Mouse (Mus musculus): Measurements from ENCODE around the gene Sacm1l. TPM values are rescaled to one million over a fixed set of nuclear protein-coding genes. Genes with fewer than 3 reads are reported as not detected.

Sacm1l gene
- polyA plus RNA-seq, 1 experiment from 2014 or later = 50.2 TPM

DNA sequence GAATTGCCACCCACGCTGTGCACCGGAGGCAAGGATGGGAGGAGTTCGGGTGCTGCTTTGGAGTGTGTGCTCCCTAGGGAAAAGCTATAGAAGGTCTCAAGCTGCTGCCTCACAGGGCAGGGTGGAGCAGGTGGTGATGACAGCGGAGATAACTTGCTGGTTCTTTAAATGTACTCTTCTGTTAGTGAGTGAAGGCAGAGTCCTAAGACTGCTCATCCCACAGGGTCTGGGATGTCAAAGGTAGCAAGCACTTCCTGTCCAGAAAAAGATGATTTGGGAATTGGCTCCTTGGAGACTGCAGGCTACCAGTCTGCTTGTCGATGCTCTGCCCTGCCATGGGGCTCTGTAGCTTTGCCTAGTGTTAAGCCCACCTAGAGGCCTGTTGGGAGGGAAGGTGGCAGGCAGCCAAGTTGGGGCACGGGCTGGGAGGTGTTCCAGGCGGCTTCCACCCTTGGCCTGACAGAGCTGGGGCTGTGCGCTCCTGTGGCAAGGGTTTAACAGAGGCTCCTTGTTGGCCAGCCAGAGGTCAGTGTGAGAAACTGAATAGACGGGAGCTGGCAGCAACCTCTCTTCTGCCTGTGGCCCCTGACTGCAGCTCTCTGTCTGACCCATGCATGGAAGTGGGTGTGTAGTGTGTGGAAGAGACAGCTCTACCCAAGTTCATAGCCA, 37.5 kb upstream of the Sacm1l start:
- peaks cover 42% of the 10 kb centered on the region for H3K4me1 ChIP-seq (replicated peaks)
- no peaks in the 10 kb centered on the region for H3K9me3 ChIP-seq
- H3K27me3 ChIP-seq = no peaks in the 10 kb centered on the region
- H3K36me3 ChIP-seq = no peaks in the 10 kb centered on the region
- WGBS = 63% methylated on average over 9 of the region's 9 CpGs
- no peak overlapping the region for H3K9ac ChIP-seq
- no peak overlapping the region for H3K4me2 ChIP-seq
- ATAC-seq (ENCODE audit: low read depth) = peak; percentile 77
- H3K4me3 ChIP-seq = no peak overlapping the region
- no peak overlapping the region; the same call in 1 of the 2 replicates for H3K27ac ChIP-seq (replicated peaks)

DNA sequence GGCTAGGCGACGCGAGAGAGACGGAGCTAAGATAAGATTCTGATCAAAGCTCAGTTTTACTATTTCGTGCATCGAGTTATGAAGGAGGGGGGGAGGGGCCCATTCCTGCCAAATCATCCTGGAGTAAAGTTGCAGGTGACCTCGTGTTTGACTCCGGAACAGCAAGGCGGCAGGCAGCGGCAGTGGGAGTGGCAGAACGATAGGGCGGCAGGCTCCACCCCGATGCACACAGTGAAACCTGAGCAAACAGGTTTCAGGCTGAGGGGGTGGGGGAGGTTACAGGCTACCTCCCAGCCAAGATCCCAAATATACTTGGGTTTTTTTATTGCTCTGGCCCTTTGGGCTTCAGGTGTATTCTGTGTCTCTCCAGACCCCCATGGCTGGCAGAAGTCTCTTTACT, 32.9 kb upstream of the Sacm1l start:
- ATAC-seq (ENCODE audit: low read depth) = no peak
- WGBS = 19% methylated on average over 13 of the region's 13 CpGs
- Histone ChIP-seq H3K27me3 (no peaks in the 10 kb centered on the region), H3K4me3 (no peak overlapping the region), H3K9me3 (no peaks in the 10 kb centered on the region), H3K36me3 (0 out of 2 replicates have a peak, but pooled peaks cover 8% of the 10 kb centered on the region), H3K9ac (no peak overlapping the region), H3K27ac (replicated peaks) (no peak overlapping the region), H3K4me1 (replicated peaks) (peaks cover 21% of the 10 kb centered on the region), H3K4me2 (no peak overlapping the region)

DNA sequence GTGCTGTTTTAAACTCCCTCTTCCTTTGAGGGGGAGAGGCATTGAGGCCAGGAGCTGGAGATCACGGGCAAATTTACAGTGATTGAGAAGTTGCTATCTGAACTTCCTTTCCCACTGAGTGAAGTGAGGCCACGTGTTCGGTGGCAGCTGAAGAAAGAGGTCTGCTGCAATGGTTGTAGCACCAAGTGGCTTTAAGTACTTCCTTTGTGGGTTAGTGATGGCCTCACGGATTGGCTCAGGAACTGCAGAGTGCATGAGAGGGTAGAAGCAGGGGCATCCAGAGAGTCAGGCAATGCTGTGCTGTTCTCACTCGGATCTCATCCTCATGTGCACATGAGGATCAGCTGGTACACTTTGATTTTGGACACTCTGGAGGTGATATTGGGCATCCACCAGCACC, 31.7 kb upstream of the Sacm1l start:
- H3K9me3 ChIP-seq = no peaks in the 10 kb centered on the region
- H3K27ac ChIP-seq (replicated peaks) = no peak overlapping the region
- peaks cover 15% of the 10 kb centered on the region; the same call in 1 of the 2 replicates for H3K36me3 ChIP-seq
- no peak overlapping the region for H3K4me2 ChIP-seq
- H3K27me3 ChIP-seq = no peaks in the 10 kb centered on the region
- no peak overlapping the region for H3K9ac ChIP-seq
- peaks cover 10% of the 10 kb centered on the region; the same call in 1 of the 2 replicates for H3K4me1 ChIP-seq (replicated peaks)
- WGBS = 87% methylated on average over 5 of the region's 5 CpGs
- H3K4me3 ChIP-seq = no peak overlapping the region
- no peak for ATAC-seq (ENCODE audit: low read depth)

DNA sequence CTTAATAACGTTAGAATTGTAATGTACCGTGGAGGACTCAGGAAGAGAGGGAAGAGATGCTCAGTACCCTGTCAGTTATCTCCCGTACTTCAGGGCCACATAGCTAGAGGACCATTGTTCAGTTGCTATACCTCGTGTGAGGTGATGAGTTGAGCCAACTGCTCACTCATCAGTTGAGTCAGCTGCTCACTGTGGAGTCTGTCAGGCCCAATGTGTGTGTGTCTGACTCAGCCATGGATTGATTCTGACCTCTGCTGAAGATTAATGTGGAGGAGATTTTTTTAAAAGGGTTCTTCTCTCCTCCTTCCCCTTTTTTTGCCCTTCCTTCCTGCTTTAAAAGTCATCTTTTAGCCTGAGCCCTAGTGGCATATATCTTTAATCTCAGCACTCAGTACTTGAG, 29.1 kb upstream of the Sacm1l start:
- Histone ChIP-seq H3K4me1 (replicated peaks) (peaks cover 10% of the 10 kb centered on the region; the same call in 1 of the 2 replicates), H3K27ac (replicated peaks) (no peak overlapping the region), H3K27me3 (no peaks in the 10 kb centered on the region), H3K9ac (no peak overlapping the region), H3K4me3 (no peak overlapping the region), H3K36me3 (peaks cover 19% of the 10 kb centered on the region; the same call in 1 of the 2 replicates), H3K9me3 (no peaks in the 10 kb centered on the region), H3K4me2 (no peak overlapping the region)
- 92% methylated on average over 4 of the region's 4 CpGs for WGBS
- ATAC-seq (ENCODE audit: low read depth) = no peak

GRCm38 (mm10) chr9:123503171-123503834, 26.3 kb upstream of the Sacm1l start:
- no peaks in the 10 kb centered on the region for H3K4me1 ChIP-seq (replicated peaks)
- no peak overlapping the region for H3K4me3 ChIP-seq
- H3K27ac ChIP-seq (replicated peaks) = no peak overlapping the region
- no peaks in the 10 kb centered on the region for H3K27me3 ChIP-seq
- H3K9me3 ChIP-seq = no peaks in the 10 kb centered on the region
- 81% methylated on average over 5 of the region's 5 CpGs for WGBS
- no peak overlapping the region for H3K4me2 ChIP-seq
- H3K36me3 ChIP-seq = peaks cover 19% of the 10 kb centered on the region; the same call in 1 of the 2 replicates
- no peak for ATAC-seq (ENCODE audit: low read depth)
- no peak overlapping the region for H3K9ac ChIP-seq

- no peaks in the 10 kb centered on the region for H3K9me3 ChIP-seq
- no peak overlapping the region for H3K4me2 ChIP-seq
- ATAC-seq (ENCODE audit: low read depth) = peak; percentile 87
- peaks cover 19% of the 10 kb centered on the region; the same call in 1 of the 2 replicates for H3K36me3 ChIP-seq
- H3K9ac ChIP-seq = no peak overlapping the region
- 10% methylated on average over 2 of the region's 2 CpGs for WGBS
- no peaks in the 10 kb centered on the region for H3K27me3 ChIP-seq
- no peak overlapping the region for H3K4me3 ChIP-seq
- no peaks in the 10 kb centered on the region for H3K4me1 ChIP-seq (replicated peaks)
- no peak overlapping the region for H3K27ac ChIP-seq (replicated peaks)
Measured at GRCm38 (mm10) chr9:123504325-123504724, 25.2 kb upstream of the Sacm1l start.

DNA sequence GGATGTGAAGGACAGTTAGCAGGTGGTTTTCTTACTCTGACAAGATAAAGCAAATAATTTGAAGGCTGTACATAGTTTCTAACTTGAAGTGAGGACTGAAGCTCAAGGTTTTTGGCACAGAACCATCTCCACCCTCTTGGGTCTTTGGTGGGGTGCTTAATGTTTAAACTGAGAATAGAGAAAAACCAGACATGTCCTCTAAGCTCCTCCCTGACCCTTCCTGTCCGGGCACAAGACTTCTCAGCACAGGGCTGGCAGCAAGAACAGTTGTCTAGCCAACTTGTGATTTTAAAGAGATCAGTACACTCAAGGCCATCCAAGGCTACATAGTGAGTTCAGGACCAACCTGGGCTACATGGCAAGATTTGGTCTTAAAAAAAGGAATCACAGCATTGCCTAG, 24.0 kb upstream of the Sacm1l start:
- ATAC-seq (ENCODE audit: low read depth) = no peak
- Histone ChIP-seq H3K4me1 (replicated peaks) (peaks cover 6% of the 10 kb centered on the region), H3K9ac (no peak overlapping the region), H3K4me2 (no peak overlapping the region), H3K27ac (replicated peaks) (no peak overlapping the region), H3K27me3 (no peaks in the 10 kb centered on the region), H3K36me3 (peaks cover 15% of the 10 kb centered on the region; the same call in 1 of the 2 replicates), H3K4me3 (no peak overlapping the region), H3K9me3 (no peaks in the 10 kb centered on the region)
- WGBS = 89% methylated on average over 1 of the region's 1 CpGs

GRCm38 (mm10) chr9:123506270-123507146, 23.1 kb upstream of the Sacm1l start:
- Histone ChIP-seq H3K9ac (no peak overlapping the region), H3K4me3 (no peak overlapping the region), H3K27ac (replicated peaks) (no peak overlapping the region), H3K27me3 (no peaks in the 10 kb centered on the region), H3K4me1 (replicated peaks) (peaks cover 6% of the 10 kb centered on the region), H3K4me2 (no peak overlapping the region), H3K36me3 (peaks cover 22% of the 10 kb centered on the region; the same call in 1 of the 2 replicates), H3K9me3 (no peaks in the 10 kb centered on the region)
- 80% methylated on average over 4 of the region's 4 CpGs for WGBS
- no peak for ATAC-seq (ENCODE audit: low read depth)

GRCm38 (mm10) chr9:123507380-123507779, 22.2 kb upstream of the Sacm1l start:
- H3K27me3 ChIP-seq = no peaks in the 10 kb centered on the region
- ATAC-seq (ENCODE audit: low read depth) = no peak
- WGBS = 91% methylated on average over 2 of the region's 2 CpGs
- H3K4me3 ChIP-seq = no peak overlapping the region
- H3K9ac ChIP-seq = no peak overlapping the region
- H3K4me1 ChIP-seq (replicated peaks) = peaks cover 6% of the 10 kb centered on the region
- peaks cover 27% of the 10 kb centered on the region; the same call in 1 of the 2 replicates for H3K36me3 ChIP-seq
- no peak overlapping the region for H3K4me2 ChIP-seq
- no peak overlapping the region for H3K27ac ChIP-seq (replicated peaks)
- H3K9me3 ChIP-seq = no peaks in the 10 kb centered on the region

DNA sequence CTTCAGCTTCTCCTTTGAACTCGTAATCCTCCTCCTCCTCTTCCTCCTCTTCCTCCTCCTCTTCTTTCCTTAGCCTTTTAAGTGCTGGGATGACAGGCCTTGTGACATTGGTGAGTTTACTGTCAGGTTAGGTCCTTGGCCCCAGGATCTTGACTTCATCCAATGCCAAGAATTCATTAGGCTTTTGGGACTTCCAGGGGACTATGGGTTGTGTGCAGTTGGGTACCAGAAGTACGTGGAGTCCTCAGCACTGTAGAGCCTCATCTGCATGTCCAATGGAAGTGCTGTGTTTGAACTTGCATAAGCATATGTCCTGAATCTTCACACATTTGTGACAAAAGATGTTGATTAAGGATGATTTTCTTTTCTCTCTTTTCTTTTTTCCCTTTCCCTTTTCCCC, 20.6 kb upstream of the Sacm1l start:
- Histone ChIP-seq H3K27me3 (no peaks in the 10 kb centered on the region), H3K4me2 (no peak overlapping the region), H3K4me1 (replicated peaks) (peaks cover 6% of the 10 kb centered on the region), H3K9me3 (no peaks in the 10 kb centered on the region), H3K36me3 (peaks cover 18% of the 10 kb centered on the region; the same call in 1 of the 2 replicates), H3K27ac (replicated peaks) (no peak overlapping the region), H3K4me3 (no peak overlapping the region), H3K9ac (no peak overlapping the region)
- WGBS = 92% methylated on average over 2 of the region's 2 CpGs
- no peak for ATAC-seq (ENCODE audit: low read depth)

GRCm38 (mm10) chr9:123509638-123510604, 19.6 kb upstream of the Sacm1l start:
- H3K4me1 ChIP-seq (replicated peaks) = peaks cover 6% of the 10 kb centered on the region
- ATAC-seq (ENCODE audit: low read depth) = peak; percentile 62; the same call in 1 of the 2 replicates
- 66% methylated on average over 8 of the region's 8 CpGs for WGBS
- H3K4me3 ChIP-seq = no peak overlapping the region
- no peaks in the 10 kb centered on the region for H3K27me3 ChIP-seq
- no peak overlapping the region for H3K4me2 ChIP-seq
- H3K9me3 ChIP-seq = no peaks in the 10 kb centered on the region
- H3K36me3 ChIP-seq = peaks cover 18% of the 10 kb centered on the region; the same call in 1 of the 2 replicates
- peak overlapping the region; percentile 35; the same call in 1 of the 2 replicates for H3K27ac ChIP-seq (replicated peaks)
- no peak overlapping the region for H3K9ac ChIP-seq
